15 mouse cellular contexts compared by ENCODE assay signal in the genomic region with DNA sequence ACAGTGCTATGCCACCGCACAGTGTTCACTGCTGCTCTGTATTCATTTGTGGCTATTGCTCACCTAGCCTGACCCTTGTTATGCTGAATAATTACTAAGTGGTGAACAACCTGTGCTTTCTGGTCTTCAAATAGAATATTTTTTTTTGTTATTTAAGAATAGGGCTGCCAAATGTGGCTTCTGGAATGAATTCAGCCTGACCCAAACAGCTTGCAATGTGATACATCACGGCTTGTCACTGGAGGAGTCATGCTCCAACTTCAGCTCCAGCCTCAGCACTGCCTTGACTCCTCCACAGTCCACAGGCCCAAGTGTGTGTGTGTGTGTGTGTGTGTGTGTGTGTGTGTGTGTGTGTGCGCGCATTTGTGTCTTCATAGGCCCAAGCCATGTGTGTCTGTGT. TPM values are rescaled to one million over a fixed set of nuclear protein-coding genes. Genes with fewer than 3 reads are reported as not detected.
A peak's percentile ranks its signal among the peaks of the same experiment; 100 is the strongest.
DNase-seq lines count a peak whose midpoint lies in the region.
"Had no signal": no experiment of that assay in that cellular context is flagged by ENCODE, and none has a peak within 500 bp of the region (broad histone marks: within the 10 kb centered on the region; RNA-seq: fewer than 3 reads in every experiment).

No protein-coding gene starts in this region.

- DNase-seq in heart, adult 11 months, result peak; percentile 33
- no peak for DNase-seq in heart, postnatal 4 days
- DNase-seq in NIH3T3 (ENCODE audit: low read depth), result peak; percentile 54
- peak; percentile 54 for DNase-seq in fibroblast of lung, adult 2 months (ENCODE audit: low read depth)
- DNase-seq in adrenal gland, adult 8-10 months, result no peak
- no peak for DNase-seq in right cerebral cortex, adult 18-20 months
- DNase-seq: adrenal gland, postnatal 10 days; adrenal gland, postnatal 36 days; B cell, adult 2 months; cerebellum, adult 11-12 months; cerebellum, adult 2 months; cerebellum, adult 9-10 months; cerebellum, postnatal 10 days; cerebellum, postnatal 25 days had no signal

RNA-seq across cellular contexts. Expression of gene Klhl41, which starts 10.6 kb away (rescaled TPM):
- 10 to 100 TPM; 86.3 to 87.5 TPM for total RNA-seq in heart, postnatal 4 days (2021)
- under 1 TPM; 0.21 to 0.59 (median 0.54) TPM for total RNA-seq in adrenal gland, adult 8-10 months (2022)
- total RNA-seq: G1E had no signal

RNA-seq across cellular contexts. Expression of gene Bbs5, which starts 12.4 kb away (rescaled TPM):
- total RNA-seq in heart, postnatal 4 days (2021), result 1 to 10 TPM; 4.2 to 5.6 TPM
- total RNA-seq in adrenal gland, adult 8-10 months (2022), result 10 to 100 TPM in 2 of 4 experiments, 1 to 10 TPM in 2; 9.8 to 14.6 (median 10.2) TPM

RNA-seq across cellular contexts. Expression of gene Fastkd1, which starts 54.0 kb away (rescaled TPM):
- total RNA-seq in heart, postnatal 4 days (2021), result 10 to 100 TPM; 26.8 to 28.2 TPM
- 10 to 100 TPM; 21.4 to 26.0 (median 22.6) TPM for total RNA-seq in adrenal gland, adult 8-10 months (2022)

Comparison
In these comparisons a context has a peak if more than half of its experiments do, and no peak if none do; other contexts are left out.
1. DNase-seq: peak in heart, adult 11 months (single experiment), NIH3T3 (single experiment) and fibroblast of lung, adult 2 months (single experiment); none in heart, postnatal 4 days (single experiment), adrenal gland, adult 8-10 months (single experiment) and right cerebral cortex, adult 18-20 months (single experiment).
2. RNA of gene Klhl41, which starts 10.6 kb away (total RNA-seq): 86.3 to 87.5 TPM in heart, postnatal 4 days; 0.21 to 0.59 TPM in adrenal gland, adult 8-10 months; every median in the first group is over 10 times any median in the second.